Mouse (Mus musculus): ENCODE data around the gene Tacc2. TPM values are rescaled to one million over a fixed set of nuclear protein-coding genes. Genes with fewer than 3 reads are reported as not detected.
"Not testable (repeated sequence)": the region's sequence is repeated elsewhere in the genome, so short reads cannot be mapped to it uniquely, and the experiment has no call there.

Gene Tacc2
- polyA plus RNA-seq, 1 experiment from 2014 or later = 45.2 TPM

GRCm38 (mm10) chr7:130659129-130659528, 81.9 kb downstream of the Tacc2 start:
- Histone ChIP-seq H3K9me3 (replicated peaks) (no peaks in the 10 kb centered on the region), H3K4me1 (peaks cover 8% of the 10 kb centered on the region), H3K4me3 (no peak overlapping the region), H3K9ac (no peak overlapping the region), H3K36me3 (ENCODE audit: poor library complexity, severe bottlenecking) (0 out of 2 replicates have a peak, but pooled peaks cover 9% of the 10 kb centered on the region), H3K27me3 (no peaks in the 10 kb centered on the region), H3K4me2 (no peak overlapping the region), H3K27ac (no peak overlapping the region)
- WGBS = 95% methylated on average over 5 of the region's 5 CpGs
- no peak for ATAC-seq

DNA sequence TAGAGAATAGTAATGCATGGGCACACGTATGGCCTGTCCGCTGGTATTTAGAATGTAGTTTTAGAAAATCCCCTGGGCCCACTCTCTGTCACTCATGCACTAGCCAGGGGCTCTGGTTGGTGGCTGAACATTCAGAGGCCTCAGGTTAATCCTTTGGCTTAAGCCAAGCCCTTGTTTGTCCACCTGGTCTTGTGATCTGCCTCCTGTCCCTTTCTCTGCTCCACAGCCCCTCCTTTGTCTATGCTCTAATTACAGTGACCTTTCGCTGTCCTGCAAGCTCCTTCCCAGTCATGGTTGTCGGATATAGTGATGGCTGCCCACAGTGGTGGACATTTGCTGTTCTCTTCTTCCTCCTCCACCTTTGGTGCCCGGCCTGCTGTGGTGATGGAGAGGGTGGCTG, 85.0 kb downstream of the Tacc2 start:
- Histone ChIP-seq H3K4me2 (no peak overlapping the region), H3K27ac (no peak overlapping the region; the same call in 1 of the 2 replicates), H3K9ac (no peak overlapping the region), H3K9me3 (replicated peaks) (no peaks in the 10 kb centered on the region), H3K36me3 (ENCODE audit: poor library complexity, severe bottlenecking) (0 out of 2 replicates have a peak, but pooled peaks cover 10% of the 10 kb centered on the region), H3K27me3 (no peaks in the 10 kb centered on the region), H3K4me1 (peaks cover 8% of the 10 kb centered on the region), H3K4me3 (no peak overlapping the region)
- no peak for ATAC-seq
- 57% methylated on average over 5 of the region's 5 CpGs for WGBS

DNA sequence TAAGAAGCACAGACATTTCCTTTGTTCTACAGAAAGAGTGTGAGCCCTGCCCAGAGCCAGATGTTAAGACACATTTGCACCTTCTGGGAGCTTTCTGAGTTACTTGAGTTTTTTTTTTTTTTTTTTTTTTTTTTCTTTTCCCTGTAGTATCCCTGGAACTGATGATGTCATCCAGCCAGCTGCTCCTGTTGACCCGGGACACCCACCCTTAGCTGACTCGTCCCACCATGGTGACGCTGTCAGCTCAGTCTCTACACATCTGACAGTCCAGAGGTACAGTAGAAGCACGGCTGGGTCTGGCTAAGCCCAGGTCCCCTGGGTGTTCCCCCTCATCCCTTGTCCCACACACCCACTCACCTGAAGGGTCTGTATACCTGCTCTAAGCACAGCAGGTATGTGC, 85.6 kb downstream of the Tacc2 start:
- Histone ChIP-seq H3K9me3 (replicated peaks) (no peaks in the 10 kb centered on the region), H3K36me3 (ENCODE audit: poor library complexity, severe bottlenecking) (0 out of 2 replicates have a peak, but pooled peaks cover 10% of the 10 kb centered on the region), H3K27me3 (no peaks in the 10 kb centered on the region), H3K4me2 (no peak overlapping the region), H3K27ac (no peak overlapping the region), H3K4me1 (peaks cover 8% of the 10 kb centered on the region), H3K9ac (no peak overlapping the region), H3K4me3 (no peak overlapping the region)
- no peak for ATAC-seq
- WGBS = 78% methylated on average over 4 of the region's 4 CpGs

GRCm38 (mm10) chr7:130664037-130664436, 86.8 kb downstream of the Tacc2 start:
- no peak for ATAC-seq
- no peaks in the 10 kb centered on the region for H3K27me3 ChIP-seq
- 96% methylated on average over 5 of the region's 5 CpGs for WGBS
- H3K27ac ChIP-seq = no peak overlapping the region
- H3K4me1 ChIP-seq = peaks cover 14% of the 10 kb centered on the region
- H3K9ac ChIP-seq = no peak overlapping the region
- H3K9me3 ChIP-seq (replicated peaks) = no peaks in the 10 kb centered on the region
- no peak overlapping the region for H3K4me2 ChIP-seq
- no peak overlapping the region for H3K4me3 ChIP-seq
- 0 out of 2 replicates have a peak, but pooled peaks cover 10% of the 10 kb centered on the region for H3K36me3 ChIP-seq (ENCODE audit: poor library complexity, severe bottlenecking)

DNA sequence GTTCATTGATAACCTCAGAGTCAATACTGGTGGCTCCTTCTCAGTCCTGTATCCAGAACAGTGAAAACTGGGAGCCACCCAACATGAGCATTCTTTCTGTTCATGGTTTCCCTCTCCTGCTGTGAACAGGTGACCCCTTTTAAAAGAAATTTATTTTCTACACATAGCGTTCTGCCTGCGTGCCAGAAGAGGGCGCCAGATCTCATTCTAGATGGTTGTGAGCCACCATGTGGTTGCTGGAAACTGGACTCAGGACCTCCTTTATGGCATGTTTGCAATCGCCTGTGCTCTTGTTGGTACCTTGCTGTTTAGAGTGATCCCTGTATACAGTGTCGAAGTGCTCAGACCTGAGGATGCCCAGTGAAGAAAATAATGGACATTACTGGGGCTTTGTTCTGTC, 87.4 kb downstream of the Tacc2 start:
- H3K36me3 ChIP-seq (ENCODE audit: poor library complexity, severe bottlenecking) = 0 out of 2 replicates have a peak, but pooled peaks cover 10% of the 10 kb centered on the region
- H3K9me3 ChIP-seq (replicated peaks) = no peaks in the 10 kb centered on the region
- WGBS = 78% methylated on average over 5 of the region's 5 CpGs
- no peak overlapping the region for H3K4me3 ChIP-seq
- peaks cover 20% of the 10 kb centered on the region for H3K4me1 ChIP-seq
- no peak for ATAC-seq
- no peak overlapping the region for H3K9ac ChIP-seq
- H3K27ac ChIP-seq = no peak overlapping the region
- H3K4me2 ChIP-seq = no peak overlapping the region
- H3K27me3 ChIP-seq = no peaks in the 10 kb centered on the region

GRCm38 (mm10) chr7:130665358-130665757, 88.1 kb downstream of the Tacc2 start:
- Histone ChIP-seq H3K27me3 (no peaks in the 10 kb centered on the region), H3K27ac (no peak overlapping the region), H3K36me3 (ENCODE audit: poor library complexity, severe bottlenecking) (0 out of 2 replicates have a peak, but pooled peaks cover 10% of the 10 kb centered on the region), H3K4me1 (peaks cover 24% of the 10 kb centered on the region), H3K4me3 (no peak overlapping the region), H3K9me3 (replicated peaks) (no peaks in the 10 kb centered on the region), H3K4me2 (no peak overlapping the region), H3K9ac (no peak overlapping the region)
- no peak for ATAC-seq
- WGBS = 97% methylated on average over 9 of the region's 9 CpGs

DNA sequence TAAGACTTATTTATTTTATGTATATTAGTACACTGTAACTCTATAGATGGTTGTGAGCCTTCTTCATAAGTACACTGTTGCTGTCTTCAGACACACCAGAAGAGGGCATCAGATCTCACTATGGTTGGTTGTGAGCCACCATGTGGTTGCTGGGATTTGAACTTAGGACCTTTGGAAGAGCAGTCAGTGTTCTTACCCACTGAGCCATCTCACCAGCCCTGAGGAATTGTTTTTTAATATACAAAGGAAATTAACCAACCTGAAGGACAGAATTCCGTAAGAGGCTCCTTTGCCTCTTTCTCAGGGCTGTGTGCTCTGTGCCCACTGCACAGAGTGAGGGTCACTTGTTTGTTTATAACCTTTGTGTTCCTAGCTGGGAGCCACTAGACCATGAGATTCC, 90.8 kb downstream of the Tacc2 start:
- not testable (repeated sequence) for H3K9me3 ChIP-seq (replicated peaks); H3K4me3 ChIP-seq; H3K9ac ChIP-seq; H3K27ac ChIP-seq; H3K27me3 ChIP-seq; H3K4me2 ChIP-seq; ATAC-seq
- 0 out of 2 replicates have a peak, but pooled peaks cover 10% of the 10 kb centered on the region for H3K36me3 ChIP-seq (ENCODE audit: poor library complexity, severe bottlenecking)
- H3K4me1 ChIP-seq = peaks cover 32% of the 10 kb centered on the region
- 72% methylated on average over 1 of the region's 1 CpGs for WGBS

- Histone ChIP-seq H3K4me1 (peaks cover 36% of the 10 kb centered on the region), H3K9me3 (replicated peaks) (no peaks in the 10 kb centered on the region), H3K36me3 (ENCODE audit: poor library complexity, severe bottlenecking) (0 out of 2 replicates have a peak, but pooled peaks cover 5% of the 10 kb centered on the region), H3K9ac (no peak overlapping the region; the same call in 1 of the 2 replicates), H3K27me3 (no peaks in the 10 kb centered on the region), H3K27ac (peak overlapping the region; percentile 87), H3K4me2 (no peak overlapping the region), H3K4me3 (no peak overlapping the region)
- 60% methylated on average over 7 of the region's 7 CpGs for WGBS
- ATAC-seq = 0 out of 2 replicates have a peak, but pooled peaks have one; percentile 17
These were observed 91.6 kb downstream of the Tacc2 start for GRCm38 (mm10) chr7:130668729-130669281.

GRCm38 (mm10) chr7:130669370-130669881, 92.2 kb downstream of the Tacc2 start:
- Histone ChIP-seq H3K4me1 (peaks cover 36% of the 10 kb centered on the region), H3K9ac (no peak overlapping the region; the same call in 1 of the 2 replicates)

GRCm38 (mm10) chr7:130670358-130670757, 93.1 kb downstream of the Tacc2 start:
- WGBS = 73% methylated on average over 4 of the region's 4 CpGs

More at GRCm38 (mm10) chr7:130669370-130669881, 92.2 kb downstream of the Tacc2 start:
- no peaks in the 10 kb centered on the region for H3K36me3 ChIP-seq (ENCODE audit: poor library complexity, severe bottlenecking)
- H3K27ac ChIP-seq = peak overlapping the region; percentile 87
- 48% methylated on average over 8 of the region's 8 CpGs for WGBS
- H3K9me3 ChIP-seq (replicated peaks) = no peaks in the 10 kb centered on the region
- no peak overlapping the region for H3K4me3 ChIP-seq
- ATAC-seq = peak; percentile 64; the same call in 1 of the 2 replicates
- no peaks in the 10 kb centered on the region for H3K27me3 ChIP-seq
- no peak overlapping the region for H3K4me2 ChIP-seq

DNA sequence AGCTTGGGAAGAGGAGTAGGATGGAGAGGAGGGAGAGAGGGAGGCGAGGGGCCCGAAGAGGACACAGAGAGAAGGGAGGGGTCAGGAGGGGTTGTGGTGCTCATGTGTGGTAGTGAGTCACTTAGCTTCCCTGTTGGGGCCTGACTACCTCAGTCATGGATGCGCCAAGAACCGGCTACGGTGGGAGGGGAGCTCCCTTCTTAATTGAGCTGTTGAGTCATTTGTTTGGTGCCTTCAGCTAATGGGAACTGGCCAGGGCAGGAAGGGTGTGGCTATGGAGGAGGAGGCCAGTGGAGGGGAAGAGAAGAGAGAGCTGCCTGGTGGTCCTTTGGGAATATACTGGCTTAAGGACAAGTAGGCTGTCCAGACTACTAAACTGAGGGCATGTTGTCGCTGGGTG, 94.1 kb downstream of the Tacc2 start:
- Histone ChIP-seq H3K9me3 (replicated peaks) (no peaks in the 10 kb centered on the region), H3K4me1 (peaks cover 36% of the 10 kb centered on the region), H3K36me3 (ENCODE audit: poor library complexity, severe bottlenecking) (no peaks in the 10 kb centered on the region), H3K4me2 (no peak overlapping the region), H3K27ac (no peak overlapping the region), H3K27me3 (no peaks in the 10 kb centered on the region), H3K9ac (no peak overlapping the region), H3K4me3 (no peak overlapping the region)
- no peak for ATAC-seq
- 74% methylated on average over 6 of the region's 6 CpGs for WGBS

More at GRCm38 (mm10) chr7:130670358-130670757, 93.1 kb downstream of the Tacc2 start:
- H3K27me3 ChIP-seq = no peaks in the 10 kb centered on the region
- peak overlapping the region; percentile 87 for H3K27ac ChIP-seq
- no peak overlapping the region for H3K4me3 ChIP-seq
- no peaks in the 10 kb centered on the region for H3K36me3 ChIP-seq (ENCODE audit: poor library complexity, severe bottlenecking)
- no peak overlapping the region for H3K9ac ChIP-seq
- H3K4me1 ChIP-seq = peaks cover 36% of the 10 kb centered on the region
- no peak overlapping the region for H3K4me2 ChIP-seq
- H3K9me3 ChIP-seq (replicated peaks) = no peaks in the 10 kb centered on the region
- ATAC-seq = no peak

GRCm38 (mm10) chr7:130673169-130674033, 96.2 kb downstream of the Tacc2 start:
- H3K27ac ChIP-seq = no peak overlapping the region
- H3K4me3 ChIP-seq = no peak overlapping the region
- no peaks in the 10 kb centered on the region for H3K27me3 ChIP-seq
- no peaks in the 10 kb centered on the region for H3K36me3 ChIP-seq (ENCODE audit: poor library complexity, severe bottlenecking)
- H3K4me1 ChIP-seq = peaks cover 51% of the 10 kb centered on the region
- no peak overlapping the region for H3K9ac ChIP-seq
- H3K9me3 ChIP-seq (replicated peaks) = no peaks in the 10 kb centered on the region
- H3K4me2 ChIP-seq = no peak overlapping the region
- peak; percentile 67 for ATAC-seq
- WGBS = 60% methylated on average over 9 of the region's 9 CpGs

Measured in forebrain, embryonic 13.5 days (tissue).